Mouse (Mus musculus) G1E-ER4 (cell line): ENCODE measurements around the gene Pard3. TPM values are rescaled to one million over a fixed set of nuclear protein-coding genes. Genes with fewer than 3 reads are reported as not detected.

Source experiments
- GATA1 ChIP-seq: IDR thresholded peaks from one replicate; pipeline ENCODE4 v1.8.0; 2012; ENCODE audit warnings: low read length, inconsistent platforms
- polyA plus RNA-seq: library from polyadenylated mRNA; stranded (reverse); fragments of >175 nt; gene quantifications from 2 replicates; pipeline ENCODE4 v1.2.3, GENCODE M21; 2012

Pard3 gene
- polyA plus RNA-seq, 1 experiment, result 0.09 TPM

DNA sequence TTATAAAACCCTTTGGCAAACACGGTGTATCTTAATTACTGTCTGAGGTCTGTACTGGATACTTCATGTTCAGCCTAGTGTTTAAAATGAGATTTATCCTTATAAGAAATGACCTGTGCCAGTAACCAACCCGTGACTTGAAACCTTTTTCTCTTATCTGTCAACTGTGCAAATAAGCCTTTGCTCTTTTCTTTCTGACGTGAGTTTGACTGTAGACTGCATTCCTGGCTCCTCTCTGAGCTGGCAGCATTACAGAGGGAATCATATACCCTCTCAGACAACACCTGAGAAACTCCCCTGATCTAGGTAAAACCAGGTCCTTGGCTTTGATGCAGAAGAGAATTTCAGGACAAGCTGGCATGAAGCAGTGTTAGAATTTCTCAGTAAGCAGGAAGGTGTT is 394.2 kb downstream of the Pard3 start:
- no peak for TF ChIP-seq GATA1

DNA sequence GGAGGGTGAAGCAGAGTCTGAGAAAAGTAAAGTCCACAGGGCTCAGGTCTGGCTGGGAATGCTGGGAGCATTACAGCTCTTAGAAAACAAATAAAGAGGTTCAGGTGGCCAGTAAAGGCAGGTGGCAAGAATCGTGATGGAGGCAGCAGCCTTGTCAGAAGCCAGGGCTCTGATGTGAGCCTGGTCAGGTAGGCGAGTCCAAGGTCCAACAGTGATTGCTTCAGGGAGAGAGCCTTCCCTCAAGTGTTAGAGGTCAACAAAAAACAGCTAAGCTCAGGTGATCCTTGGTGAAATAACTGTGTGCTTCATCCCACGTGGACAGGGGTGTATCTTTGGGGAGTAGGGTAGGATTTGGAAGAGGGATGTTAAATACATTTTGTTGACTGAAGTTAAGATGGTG is 397.5 kb downstream of the Pard3 start:
- TF ChIP-seq GATA1, result no peak

DNA sequence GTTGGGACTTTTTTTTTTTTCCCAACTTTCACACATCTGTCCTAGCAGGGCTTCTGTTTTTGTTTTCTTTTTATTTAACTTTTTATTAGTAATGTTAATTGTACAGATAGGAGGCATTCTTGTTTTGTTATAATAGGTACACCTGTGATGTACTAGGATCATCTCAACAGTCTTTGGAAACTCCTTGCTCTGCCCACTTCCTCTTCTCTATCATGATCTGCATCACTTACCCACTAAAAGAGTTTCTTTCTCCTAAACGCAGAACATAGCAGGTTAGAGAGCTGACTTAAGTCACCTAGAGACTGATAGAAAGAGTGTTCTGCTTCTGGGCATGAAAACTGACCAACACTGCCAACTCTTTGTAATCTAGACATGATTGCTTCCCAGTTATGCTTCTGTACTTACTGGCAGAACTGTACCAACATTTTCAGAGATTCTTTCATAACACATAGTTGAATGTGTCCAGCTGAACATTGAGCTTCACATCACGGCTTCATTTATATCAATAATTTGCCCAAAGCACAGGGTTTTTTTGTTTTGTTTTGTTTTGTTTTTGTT is 398.8 kb downstream of the Pard3 start:
- TF ChIP-seq GATA1, result no peak

DNA sequence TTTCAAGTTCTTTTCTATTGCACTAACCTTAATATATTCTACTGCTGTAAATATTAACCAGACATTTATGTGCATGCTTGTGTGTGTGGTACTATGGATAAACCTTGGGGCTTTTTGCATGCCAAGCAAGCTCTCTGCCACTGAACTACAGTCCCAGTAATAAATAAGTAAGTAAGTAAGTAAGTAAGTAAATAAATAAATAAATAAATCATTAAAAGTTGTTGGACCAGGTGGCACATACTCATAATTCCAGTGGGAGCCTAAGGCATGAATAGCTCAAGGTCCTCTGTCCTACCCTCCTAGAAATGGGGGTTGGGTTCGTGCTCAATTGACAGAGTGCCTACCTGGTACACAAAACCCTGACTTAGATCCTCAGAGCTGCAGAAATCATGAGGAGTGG is 400.6 kb downstream of the Pard3 start:
- TF ChIP-seq GATA1, result no peak

DNA sequence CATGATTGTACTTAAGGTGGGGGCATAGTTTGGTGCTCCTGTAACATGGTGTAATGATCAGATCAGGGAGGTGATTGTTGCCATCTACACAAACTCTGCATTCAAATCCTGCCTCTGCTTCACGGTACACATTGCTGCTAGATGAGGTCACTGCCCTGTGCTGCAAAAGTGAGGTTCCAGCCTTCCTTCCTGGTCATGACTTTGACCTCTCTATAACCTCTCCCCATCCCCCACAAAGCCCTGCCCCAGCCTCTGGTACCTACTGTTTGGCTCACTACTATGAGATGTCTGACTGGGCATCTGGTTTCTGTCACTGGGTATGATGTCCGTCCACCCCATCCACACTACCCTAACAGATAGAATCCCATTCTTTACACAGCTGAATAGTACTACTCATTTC is 408.5 kb downstream of the Pard3 start:
- no peak for TF ChIP-seq GATA1

DNA sequence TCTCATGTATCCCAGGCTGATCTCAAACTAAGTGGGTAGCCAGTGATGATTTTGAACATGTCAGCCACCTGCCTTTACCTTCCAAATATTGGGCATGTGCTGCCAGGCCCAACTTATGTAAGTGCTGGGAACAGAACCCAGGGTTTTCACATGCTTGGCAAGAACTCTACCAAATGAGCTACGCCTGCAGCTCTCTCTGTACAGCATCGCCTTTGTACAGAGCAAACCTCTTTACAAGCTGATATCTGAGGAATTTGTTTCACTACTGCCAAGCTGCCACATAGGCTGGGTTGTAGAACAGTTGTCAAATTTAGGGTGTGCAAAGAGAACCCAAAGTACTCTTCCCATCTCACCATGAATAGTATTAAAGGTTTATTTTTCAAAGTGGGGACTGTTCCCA is 416.3 kb downstream of the Pard3 start:
- TF ChIP-seq GATA1, result no peak

DNA sequence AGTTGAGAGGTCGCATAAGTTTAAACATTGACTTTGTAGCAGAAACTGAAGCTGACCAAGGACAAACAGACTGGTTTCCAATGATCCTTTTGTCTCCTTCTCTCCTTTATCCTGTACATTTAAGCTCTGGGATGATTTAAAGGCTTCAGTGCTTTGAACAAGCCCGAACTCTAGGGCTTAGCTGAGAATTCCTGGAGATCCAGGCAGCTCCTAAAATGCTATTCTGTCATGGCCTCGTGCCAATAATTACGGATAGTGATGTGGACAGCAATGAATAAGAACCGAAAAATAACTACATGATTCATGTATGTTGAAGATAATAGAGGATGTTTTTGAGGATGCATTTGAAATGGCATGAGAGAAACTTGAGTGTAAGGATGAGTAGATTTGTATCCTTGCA is 421.9 kb downstream of the Pard3 start:
- TF ChIP-seq GATA1, result no peak

DNA sequence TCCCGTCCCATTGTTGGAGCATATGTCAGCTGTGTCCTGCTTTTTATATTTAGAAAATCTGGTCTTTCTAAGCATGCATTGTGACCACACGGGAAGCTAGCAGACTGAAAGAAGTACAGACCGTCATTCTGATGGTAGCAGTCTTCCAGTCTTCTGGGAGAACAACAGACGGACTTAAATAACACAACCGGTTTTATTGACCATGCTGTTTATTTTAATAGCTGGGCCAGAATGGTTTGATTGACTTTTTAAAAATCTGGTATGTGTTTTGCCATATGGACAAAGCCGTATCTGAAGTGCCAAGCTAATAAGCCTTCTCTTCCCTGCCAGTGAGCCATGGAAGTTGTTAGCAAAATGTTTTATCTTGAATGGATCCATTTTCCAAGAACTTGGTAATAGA is 428.3 kb downstream of the Pard3 start:
- no peak for TF ChIP-seq GATA1

DNA sequence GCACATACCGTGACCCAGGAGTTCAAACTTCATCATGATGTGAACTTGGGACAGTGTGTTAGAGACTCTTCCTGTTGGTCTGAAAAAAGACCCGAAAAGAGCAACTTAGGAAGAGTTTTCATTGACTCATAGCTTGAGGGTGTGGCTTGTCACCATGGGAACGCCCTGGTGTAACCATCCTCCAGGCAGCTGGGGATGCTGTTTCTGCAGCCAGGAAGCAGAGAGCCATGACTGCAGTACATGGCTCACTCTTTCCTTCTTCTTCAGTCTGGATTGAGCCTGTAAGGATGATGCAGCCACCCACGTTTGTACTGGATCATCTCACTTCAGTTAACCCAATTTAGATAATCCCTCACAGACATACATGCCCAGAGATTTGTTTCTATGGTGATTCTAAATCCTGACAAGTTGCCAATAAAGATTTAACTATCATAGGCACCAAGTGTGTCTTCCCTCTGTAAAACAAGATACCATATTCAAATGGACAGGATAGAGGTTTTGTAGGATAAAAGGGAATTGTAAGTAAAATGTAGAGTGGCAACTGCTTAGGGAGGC is 431.6 kb downstream of the Pard3 start:
- TF ChIP-seq GATA1, result no peak

DNA sequence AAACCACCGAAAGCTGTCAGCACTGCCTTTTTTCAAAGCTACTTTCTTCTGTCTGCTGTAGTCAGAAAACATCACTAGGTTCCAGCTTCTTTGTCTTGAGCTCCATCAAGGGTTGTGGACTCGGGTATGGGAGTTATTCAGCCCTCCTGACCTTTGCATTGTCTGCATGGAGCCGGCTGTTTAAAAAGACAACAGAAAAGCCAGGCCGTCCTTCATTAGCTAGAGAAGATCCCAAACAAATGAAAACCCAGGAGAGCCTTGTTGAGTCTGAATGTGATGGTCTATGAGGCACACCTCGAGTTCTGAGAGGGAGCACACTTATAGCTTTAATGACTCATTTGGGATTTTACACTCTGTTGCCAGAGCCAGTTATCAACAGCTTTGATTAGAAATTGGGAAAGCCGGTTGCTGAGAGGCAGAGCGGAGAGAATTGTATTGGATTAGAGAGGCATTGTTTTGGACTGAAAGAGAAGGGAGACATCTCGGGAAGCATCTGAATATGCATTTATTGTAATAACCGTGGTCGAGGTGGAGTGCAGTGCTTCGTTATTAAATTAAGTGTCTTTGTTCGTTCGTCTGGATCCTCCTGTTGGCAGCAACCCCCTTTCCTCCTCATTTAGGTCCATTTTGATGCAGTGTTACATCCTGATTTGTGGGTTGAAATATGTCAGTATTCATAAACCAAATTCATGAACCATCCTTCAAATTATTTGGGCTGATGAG is 435.5 kb downstream of the Pard3 start:
- no peak for TF ChIP-seq GATA1

DNA sequence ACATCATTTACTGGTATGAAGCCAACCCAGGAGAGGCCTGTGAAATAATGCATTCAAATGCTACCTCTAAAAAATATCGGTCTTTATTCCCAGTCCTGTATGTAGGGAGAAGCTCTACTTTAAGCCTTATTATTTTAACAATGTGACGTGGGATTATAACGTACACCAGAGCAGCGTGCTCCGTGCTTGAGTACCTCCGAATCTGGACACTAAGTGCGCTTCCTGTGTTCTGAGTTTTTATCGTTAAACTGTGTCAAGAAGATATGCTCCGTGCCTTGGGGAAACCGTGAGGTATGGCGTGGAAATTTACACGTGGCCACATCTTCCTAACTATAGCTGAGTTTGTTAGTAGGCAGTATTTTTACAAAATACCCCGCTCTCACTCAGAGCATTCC is 436.0 kb downstream of the Pard3 start:
- TF ChIP-seq GATA1, result no peak

DNA sequence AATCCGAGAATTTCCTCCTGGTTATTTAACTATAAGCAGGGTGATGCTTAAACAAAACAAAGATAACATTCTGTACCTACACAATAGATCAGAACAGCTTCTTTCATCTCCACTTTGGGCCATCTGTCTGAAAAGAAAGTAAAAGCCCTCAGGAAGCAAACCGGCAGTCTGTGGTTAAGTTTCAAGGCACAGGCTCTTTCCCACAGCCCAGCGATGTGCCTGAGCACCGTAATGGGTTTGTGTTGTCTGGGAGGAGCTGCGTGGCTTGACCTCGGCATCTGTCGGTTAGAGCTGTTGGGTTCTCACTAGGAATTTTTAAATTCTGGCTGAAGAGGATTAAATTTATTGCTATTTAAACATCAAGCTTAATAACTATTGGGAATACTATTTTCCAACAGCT is 436.5 kb downstream of the Pard3 start:
- TF ChIP-seq GATA1, result no peak

DNA sequence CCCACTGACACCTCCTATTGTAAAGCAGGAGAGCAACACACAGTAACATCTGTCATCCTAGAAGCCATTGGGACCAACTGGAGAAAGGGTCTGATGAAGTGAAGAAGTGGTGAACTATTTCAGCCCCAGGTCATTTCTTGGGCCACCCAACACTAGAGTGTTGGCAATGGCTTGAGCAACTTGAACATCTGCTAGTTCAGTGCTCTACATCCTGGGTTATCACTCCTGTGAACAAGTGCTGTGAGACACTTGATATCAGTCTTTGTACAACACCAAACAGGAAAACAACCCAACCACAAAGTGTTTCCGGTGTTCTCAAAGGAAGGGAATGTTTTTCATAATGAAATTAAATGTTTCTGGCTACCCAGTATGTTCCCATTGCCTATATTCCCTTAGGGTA is 438.1 kb downstream of the Pard3 start:
- TF ChIP-seq GATA1, result no peak

DNA sequence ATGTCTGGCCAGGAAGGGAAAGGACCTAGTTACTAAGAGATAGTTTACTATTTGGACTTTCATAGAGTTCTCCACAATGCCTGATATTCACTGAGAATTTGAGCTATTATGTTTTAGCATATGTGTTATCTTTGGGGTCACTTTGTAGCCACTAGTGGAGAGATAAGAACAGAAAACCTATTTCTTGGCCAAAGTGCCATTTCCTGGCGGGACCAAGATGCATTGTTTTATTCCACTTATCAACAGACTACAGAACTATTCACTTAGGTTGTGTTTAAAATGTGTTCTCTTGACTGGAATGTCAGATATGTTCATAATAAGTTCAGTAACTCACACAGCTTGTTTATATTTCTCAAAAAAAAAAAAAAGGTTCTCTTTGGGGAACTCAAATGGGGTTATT is 441.6 kb downstream of the Pard3 start:
- peak; percentile 23 for TF ChIP-seq GATA1

DNA sequence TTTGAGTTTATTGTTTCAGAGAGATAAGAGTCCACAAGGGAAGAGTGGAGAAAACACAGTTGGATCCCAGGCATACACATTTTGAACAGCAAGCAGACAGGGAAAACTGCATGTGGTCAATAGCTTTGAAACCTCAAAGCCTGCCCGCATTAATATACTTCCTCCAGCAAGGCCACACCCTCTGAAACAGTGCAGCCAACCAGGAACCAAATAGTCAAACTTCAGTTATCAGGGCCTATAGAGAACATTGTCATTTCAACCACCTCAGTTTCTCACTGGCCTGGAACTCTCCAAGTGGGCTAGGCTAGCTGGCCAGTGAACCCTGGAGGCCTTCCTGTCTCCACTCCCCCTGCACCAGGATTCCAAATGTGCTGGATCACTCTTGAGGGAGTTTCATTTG is 442.6 kb downstream of the Pard3 start:
- no peak for TF ChIP-seq GATA1

DNA sequence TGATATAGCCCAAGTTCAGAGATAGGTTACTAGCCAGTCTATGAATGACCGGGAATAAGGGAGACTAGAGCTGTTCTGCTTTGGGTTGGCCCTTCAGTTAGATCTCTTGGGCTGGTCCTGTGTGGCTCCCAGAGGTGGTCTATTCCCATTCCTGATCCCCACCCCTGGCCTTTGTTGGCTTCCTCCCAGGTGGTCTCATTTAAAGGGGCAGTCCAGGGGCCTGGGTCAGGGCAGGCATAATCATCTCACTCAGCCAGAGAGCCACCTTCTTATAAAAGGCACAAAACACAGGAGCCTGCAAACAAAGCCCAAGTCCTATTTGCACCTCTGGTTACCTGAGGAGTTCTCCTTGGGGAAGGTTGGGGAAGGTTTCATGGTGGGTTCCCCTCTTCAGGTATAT is 447.6 kb downstream of the Pard3 start:
- TF ChIP-seq GATA1, result no peak

DNA sequence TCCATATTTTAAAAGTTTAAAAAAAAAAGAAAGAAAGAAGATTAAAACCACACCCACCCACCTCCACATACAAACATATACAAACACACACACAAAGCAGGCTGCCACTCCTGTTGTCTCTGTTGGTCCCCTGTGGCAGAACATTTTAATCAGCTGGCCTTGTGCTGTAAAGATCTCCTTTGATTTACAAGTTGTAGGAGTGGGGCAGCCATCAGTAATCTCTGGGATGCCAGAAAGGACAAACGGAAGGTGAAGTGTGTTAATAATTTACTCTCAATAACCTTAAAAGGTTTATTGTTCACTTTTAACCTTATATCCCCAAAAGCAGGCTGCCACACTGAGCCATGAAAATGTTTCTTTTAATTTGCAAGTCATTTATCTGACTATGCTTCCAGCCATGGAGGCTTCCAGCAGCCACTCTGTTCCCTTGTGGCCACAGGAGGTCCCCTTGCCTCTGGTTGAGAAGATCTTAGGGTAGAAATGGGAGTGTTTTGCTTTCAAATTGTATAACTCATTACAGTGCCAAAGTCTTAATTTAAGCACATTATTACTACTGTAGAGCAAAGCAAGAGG is 448.4 kb downstream of the Pard3 start:
- no peak for TF ChIP-seq GATA1
